Mouse (Mus musculus): ENCODE data around the gene Eif4e1b. TPM values are rescaled to one million over a fixed set of nuclear protein-coding genes. Genes with fewer than 3 reads are reported as not detected.

The Eif4e1b gene
- polyA plus RNA-seq, 3 experiments from 2014 or later = not detected

DNA sequence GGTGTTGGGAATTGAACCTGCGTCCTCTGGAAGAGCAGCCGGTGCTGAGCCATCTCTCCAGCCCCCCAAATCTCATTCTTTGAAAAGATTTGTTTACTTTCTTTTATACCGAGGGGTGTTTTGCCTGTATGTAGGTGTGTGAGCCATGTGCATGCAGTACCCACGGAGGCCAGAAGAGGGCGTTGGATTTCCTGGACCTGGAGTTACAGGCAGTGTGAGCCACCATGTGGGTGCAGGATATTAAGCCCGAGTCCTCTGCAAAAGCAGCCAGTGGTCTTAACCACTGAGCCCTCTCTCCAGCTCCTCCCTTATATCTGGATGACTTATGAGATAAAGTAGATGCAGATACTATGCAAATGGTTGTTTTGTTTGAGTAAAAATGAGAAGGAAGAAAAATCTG is 19.2 kb downstream of the Eif4e1b start:
- ATAC-seq = no peak

DNA sequence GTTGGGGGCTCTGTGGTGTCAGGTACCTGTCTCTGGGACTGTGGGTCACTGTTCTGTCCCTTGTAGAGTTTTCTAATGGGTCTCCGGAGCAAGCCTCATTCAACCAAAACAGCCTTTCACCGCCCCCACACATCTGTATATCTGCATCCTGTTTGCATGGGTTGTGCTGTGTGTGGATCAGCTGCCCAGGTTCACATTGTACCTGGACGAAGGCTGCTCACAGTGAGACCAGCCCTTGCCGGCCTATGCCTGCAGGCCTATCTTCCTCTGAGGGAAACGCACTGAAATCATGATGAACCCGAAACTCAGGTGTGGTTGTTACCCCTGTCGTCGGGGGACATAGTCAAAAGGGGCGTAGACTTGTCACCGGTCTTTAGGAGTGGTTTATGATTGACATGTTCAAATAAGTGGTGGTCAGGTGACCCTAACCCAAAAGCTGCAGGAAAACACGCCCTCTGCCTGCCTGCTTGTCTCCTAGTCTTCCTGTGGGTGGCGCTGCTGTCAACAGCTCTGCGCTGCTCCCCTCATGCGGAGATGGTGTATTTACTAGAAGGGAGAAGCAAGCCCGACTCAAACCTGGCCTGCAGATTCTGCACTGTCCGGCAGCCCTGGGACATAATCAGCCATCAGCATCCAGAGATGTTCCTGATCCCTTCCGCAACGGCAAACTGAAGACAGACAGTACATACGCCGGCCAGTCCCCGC is 21.5 kb downstream of the Eif4e1b start:
- ATAC-seq = no peak

GRCm38 (mm10) chr13:54806434-54806976 is 22.7 kb downstream of the Eif4e1b start:
- no peak for ATAC-seq

DNA sequence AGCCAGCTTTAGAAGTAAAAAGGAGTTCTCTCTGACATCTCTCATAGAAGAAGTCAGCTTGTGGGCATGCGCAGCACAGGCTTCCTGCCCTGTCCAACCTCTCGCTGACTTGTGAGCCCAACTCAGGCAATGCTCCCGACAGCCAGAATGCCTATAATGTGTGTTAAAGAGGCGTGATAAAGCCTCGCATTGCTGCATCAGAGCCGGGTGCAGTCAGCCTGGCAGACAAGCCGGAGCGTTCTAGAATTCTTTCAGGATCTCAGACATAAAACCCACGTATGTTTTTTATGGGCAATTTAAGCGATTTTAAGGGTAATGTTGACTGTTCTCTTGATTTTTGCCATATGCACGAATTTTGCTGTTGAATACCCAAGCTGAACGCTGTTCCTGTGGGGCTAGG is 24.3 kb downstream of the Eif4e1b start:
- ATAC-seq = no peak

GRCm38 (mm10) chr13:54811476-54811875 is 27.7 kb downstream of the Eif4e1b start:
- ATAC-seq = no peak

- ATAC-seq = no peak
Observed at GRCm38 (mm10) chr13:54813381-54813780, 29.6 kb downstream of the Eif4e1b start.

DNA sequence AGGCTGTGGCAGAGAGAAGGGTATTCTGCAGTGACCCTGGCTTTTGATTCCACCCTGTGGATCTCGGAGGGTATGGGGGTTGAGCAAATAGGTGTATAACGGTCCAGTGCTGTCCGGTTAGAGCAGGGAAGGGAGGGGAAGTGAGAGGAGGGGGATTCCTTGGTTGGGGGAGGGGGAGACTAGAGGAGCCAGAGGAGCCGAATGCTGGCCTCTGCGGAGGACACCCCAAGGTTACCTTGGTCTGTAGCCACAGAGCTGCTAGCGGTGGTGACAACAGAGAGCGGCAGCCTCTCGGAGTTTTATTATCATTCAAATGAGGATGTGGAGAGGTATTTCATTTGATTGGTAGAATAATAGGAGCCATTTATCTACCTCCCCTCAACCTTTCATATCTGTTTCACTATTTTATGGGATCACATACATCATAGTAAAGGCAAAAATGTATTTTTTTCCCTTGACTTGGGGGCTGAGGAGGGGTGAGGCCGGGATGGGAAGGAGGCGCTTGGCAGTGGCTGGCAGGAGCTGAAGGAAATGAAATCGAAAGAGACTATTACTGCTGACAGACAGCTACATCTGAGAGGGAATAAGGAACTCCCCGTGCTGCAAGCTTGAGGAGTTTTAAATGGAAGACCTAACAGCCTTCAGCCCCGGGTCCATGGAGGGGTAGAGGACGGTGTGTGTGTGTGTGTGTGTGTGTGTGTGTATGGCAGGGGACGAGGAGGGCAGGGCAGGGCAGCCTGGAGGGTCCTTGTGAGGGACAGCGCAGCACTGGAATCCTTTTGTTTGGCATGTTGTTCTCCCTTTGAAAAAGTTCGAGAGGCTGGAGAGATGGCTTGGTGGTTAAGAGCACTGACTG is 34.8 kb downstream of the Eif4e1b start:
- ATAC-seq = no peak

GRCm38 (mm10) chr13:54821106-54821505 is 37.3 kb downstream of the Eif4e1b start:
- no peak for ATAC-seq

DNA sequence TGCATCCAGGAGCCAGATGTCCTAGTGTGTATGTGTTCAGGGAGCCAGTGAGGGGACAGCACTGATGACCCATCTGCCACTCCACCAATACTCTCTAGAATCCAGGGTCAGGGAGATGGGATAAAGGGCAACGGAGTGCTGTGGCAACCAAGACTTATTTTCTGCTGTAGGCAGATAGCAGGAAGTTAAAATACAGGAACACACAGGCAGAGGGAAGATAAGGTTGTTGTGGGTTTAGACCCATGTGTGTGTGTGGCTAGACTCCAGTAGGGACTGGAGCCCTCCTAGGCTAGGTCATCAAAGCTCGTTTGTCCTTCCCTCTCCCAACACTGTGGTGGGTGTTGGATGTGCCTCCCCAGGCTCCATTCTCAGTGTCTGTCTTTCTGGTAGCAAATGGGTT is 38.1 kb downstream of the Eif4e1b start:
- ATAC-seq = no peak

DNA sequence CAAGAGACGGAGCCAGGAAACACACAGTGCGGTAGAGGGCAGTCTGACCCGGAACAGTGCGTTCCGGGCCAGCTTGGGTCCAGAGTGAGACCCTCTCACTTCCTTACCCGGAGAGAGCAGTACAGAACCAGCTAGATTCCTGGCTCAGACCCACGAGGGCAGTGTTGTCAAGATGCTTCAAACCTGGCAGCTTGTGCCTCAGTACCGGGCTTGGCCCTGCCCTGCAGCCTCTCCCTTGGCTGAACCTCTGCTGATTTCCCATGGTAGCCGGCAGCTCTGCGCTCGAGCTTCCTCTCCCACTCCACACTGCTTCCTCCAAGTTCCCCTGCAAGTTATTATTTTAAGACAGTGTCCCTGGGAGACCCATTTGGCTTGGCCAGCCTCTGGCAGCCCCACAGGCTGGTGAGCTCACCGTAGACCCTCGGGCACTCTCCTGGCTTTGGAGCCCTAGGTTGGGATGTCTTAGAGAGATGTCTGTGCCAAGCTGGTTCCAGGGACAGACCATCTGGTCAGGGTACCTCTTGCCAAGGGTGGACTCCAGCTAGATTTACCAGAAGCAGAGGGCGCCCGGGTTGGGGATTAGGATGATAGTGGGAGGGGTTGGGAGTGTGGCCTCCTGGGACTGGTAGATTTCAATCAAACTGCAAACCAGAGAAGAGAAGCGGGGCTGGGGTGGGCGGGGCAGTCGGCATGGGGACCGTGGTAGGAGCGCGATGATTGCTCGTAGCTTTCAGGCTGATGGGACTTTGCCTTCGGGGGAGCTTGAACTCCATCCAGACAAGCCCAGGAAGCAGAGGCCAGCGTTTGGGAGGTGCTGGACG is 40.5 kb downstream of the Eif4e1b start:
- ATAC-seq = no peak

GRCm38 (mm10) chr13:54827992-54828391 is 44.2 kb downstream of the Eif4e1b start:
- ATAC-seq = no peak

- ATAC-seq = no peak
Observed at GRCm38 (mm10) chr13:54828508-54828907, 44.7 kb downstream of the Eif4e1b start.

GRCm38 (mm10) chr13:54829450-54829849 is 45.7 kb downstream of the Eif4e1b start:
- ATAC-seq = no peak

GRCm38 (mm10) chr13:54836351-54837030 is 52.7 kb downstream of the Eif4e1b start:
- no peak for ATAC-seq

DNA sequence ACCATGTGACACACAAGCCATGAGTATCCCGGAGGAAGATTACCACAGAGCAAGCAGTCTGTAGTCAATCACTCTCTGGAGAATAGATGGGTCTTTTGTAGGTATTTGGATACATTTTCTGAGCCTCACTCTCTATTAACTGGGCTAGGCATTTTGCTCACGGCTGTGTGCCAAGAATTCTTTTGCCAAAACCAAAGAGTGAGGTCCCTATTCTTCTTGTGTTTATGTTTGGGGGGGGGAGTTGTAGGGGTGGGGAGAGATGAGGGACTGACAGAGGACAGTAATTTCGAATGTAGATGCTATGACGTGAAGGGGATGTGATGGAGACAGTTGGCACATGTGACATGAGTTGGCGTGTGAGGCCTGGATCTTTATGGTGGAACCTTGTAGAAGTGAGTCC is 53.3 kb downstream of the Eif4e1b start:
- no peak for ATAC-seq

DNA sequence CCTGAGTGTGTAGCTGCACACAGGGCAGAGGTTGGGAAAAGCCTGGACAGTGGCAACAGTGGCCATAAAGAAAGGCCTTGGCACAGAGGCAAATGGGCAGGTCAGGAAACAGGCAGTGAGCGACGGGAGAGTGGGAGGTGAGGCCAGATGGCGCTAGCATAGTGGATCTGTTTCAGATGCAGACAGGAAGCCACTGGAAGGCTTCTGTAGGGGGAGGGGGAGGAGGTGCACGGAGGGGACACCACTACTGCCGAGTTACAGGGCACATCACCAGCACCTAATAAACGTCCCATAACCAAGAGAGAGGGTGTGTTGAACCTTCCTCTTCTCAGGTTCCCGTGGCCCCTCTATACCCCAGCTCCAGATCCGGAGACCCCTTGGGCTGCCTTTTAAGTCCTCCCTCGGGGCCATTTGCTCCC is 53.7 kb downstream of the Eif4e1b start:
- ATAC-seq = no peak

Other genes starting within 250 kb of the Eif4e1b start
- 10 to 100 TPM; 63.9 to 72.0 (median 71.8) TPM for gene 4833439L19Rik, start 218.6 kb upstream of the Eif4e1b start, polyA plus RNA-seq (2017; shearing (Covaris generic))
- 1 to 10 TPM; 4.2 to 9.1 (median 4.2) TPM for gene Arl10, start 209.0 kb upstream of the Eif4e1b start, polyA plus RNA-seq (2017; shearing (Covaris generic))
- 10 to 100 TPM; 53.6 to 63.9 (median 55.8) TPM for gene Nop16, start 193.9 kb upstream of the Eif4e1b start, polyA plus RNA-seq (2017; shearing (Covaris generic))
- gene Higd2a, start 193.8 kb upstream of the Eif4e1b start, polyA plus RNA-seq (2017; shearing (Covaris generic)) = 100 to 1,000 TPM; 101 to 139 (median 122) TPM
- gene Cltb, start 172.7 kb upstream of the Eif4e1b start, polyA plus RNA-seq (2017; shearing (Covaris generic)) = 10 to 100 TPM; 10.2 to 13.8 (median 11.3) TPM
- 10 to 100 TPM; 71.0 to 88.8 (median 87.8) TPM for gene Faf2, start 162.2 kb upstream of the Eif4e1b start, polyA plus RNA-seq (2017; shearing (Covaris generic))
- gene Rnf44, start 90.1 kb upstream of the Eif4e1b start, polyA plus RNA-seq (2017; shearing (Covaris generic)) = 10 to 100 TPM; 24.3 to 29.6 (median 28.6) TPM
- gene Cdhr2, start 82.5 kb upstream of the Eif4e1b start, polyA plus RNA-seq (2017; shearing (Covaris generic)) = not detected
- not detected for gene Gprin1, start 34.1 kb upstream of the Eif4e1b start, polyA plus RNA-seq (2017; shearing (Covaris generic))
- gene Sncb, start 17.4 kb upstream of the Eif4e1b start, polyA plus RNA-seq (2017; shearing (Covaris generic)) = 1 to 10 TPM in 1 of 3 experiments, under 1 TPM in 1, not detected in 1; 0.87 to 2.3 TPM
- 1 to 10 TPM; 1.5 to 6.7 (median 2.2) TPM for gene Tspan17, start 5.4 kb downstream of the Eif4e1b start, polyA plus RNA-seq (2017; shearing (Covaris generic))
- 1 to 10 TPM in 1 of 3 experiments, under 1 TPM in 2; 0.62 to 1.4 (median 0.72) TPM for gene Unc5a, start 165.4 kb downstream of the Eif4e1b start, polyA plus RNA-seq (2017; shearing (Covaris generic))
- gene Hk3, start 237.4 kb downstream of the Eif4e1b start, polyA plus RNA-seq (2017; shearing (Covaris generic)) = 1 to 10 TPM in 2 of 3 experiments, under 1 TPM in 1; 0.56 to 2.0 (median 1.1) TPM